Mouse (Mus musculus): ENCODE data around the gene Prkci. TPM values are rescaled to one million over a fixed set of nuclear protein-coding genes. Genes with fewer than 3 reads are reported as not detected.

The Prkci gene
- 3.2 and 4.2 TPM in 2 replicates for polyA plus RNA-seq (2012; rRNA removed)

GRCm38 (mm10) chr3:30995283-30995898, at the start of gene Prkci:
TSS of gene Prkci (plus strand) at chr3:30995747.

GRCm38 (mm10) chr3:30969104-30969581, 26.4 kb upstream of the Prkci start, which contains the start of gene Phc3:
TSS of gene Phc3 (minus strand) at chr3:30969415.

GRCm38 (mm10) chr3:31094531-31095178, 99.1 kb downstream of the Prkci start, which contains the start of gene Skil:
TSS of gene Skil (plus strand) at chr3:31095058.

Other genes with a start within 250 kb of the Prkci start
- not detected in 2 replicates for gene Samd7, start 249.5 kb upstream of the Prkci start, polyA plus RNA-seq (2012; rRNA removed)
- gene Sec62, start 202.9 kb upstream of the Prkci start, polyA plus RNA-seq (2012; rRNA removed): 3.8 and 5.9 TPM in 2 replicates
- gene Gpr160, start 139.8 kb upstream of the Prkci start, polyA plus RNA-seq (2012; rRNA removed): 5.9 and 6.6 TPM in 2 replicates
- 5.4 and 9.2 TPM in 2 replicates for gene Phc3, start 26.3 kb upstream of the Prkci start, polyA plus RNA-seq (2012; rRNA removed)
- gene Skil, start 99.3 kb downstream of the Prkci start, polyA plus RNA-seq (2012; rRNA removed): 0.62 and 1.1 TPM in 2 replicates
- 0.04 and 0.09 TPM in 2 replicates for gene Cldn11, start 154.2 kb downstream of the Prkci start, polyA plus RNA-seq (2012; rRNA removed)